Mouse (Mus musculus): Measurements from ENCODE around the gene Aff3.

Gene Aff3

GRCm38 (mm10) chr1:38384010-38384409 lies 280.7 kb downstream of the Aff3 start:
- no peak for DNase-seq

GRCm38 (mm10) chr1:38382683-38383082 lies 282.1 kb downstream of the Aff3 start:
- no peak for DNase-seq

GRCm38 (mm10) chr1:38377930-38378329 lies 286.8 kb downstream of the Aff3 start:
- DNase-seq, result no peak

- DNase-seq, result no peak
Measured at GRCm38 (mm10) chr1:38369166-38369565, 295.6 kb downstream of the Aff3 start.

GRCm38 (mm10) chr1:38368081-38368689 lies 296.6 kb downstream of the Aff3 start:
- DNase-seq, result no peak

- DNase-seq, result no peak
Measured at GRCm38 (mm10) chr1:38367404-38368080, 297.2 kb downstream of the Aff3 start.

- DNase-seq, result no peak
Measured at GRCm38 (mm10) chr1:38363856-38364255, 300.9 kb downstream of the Aff3 start.

- DNase-seq, result no peak
Measured at GRCm38 (mm10) chr1:38362275-38362674, 302.5 kb downstream of the Aff3 start.

GRCm38 (mm10) chr1:38358797-38359349 lies 305.9 kb downstream of the Aff3 start:
- peak; percentile 7 to 29 for DNase-seq

- peak; percentile 38 to 50 for DNase-seq
Measured at GRCm38 (mm10) chr1:38357933-38358796, 306.6 kb downstream of the Aff3 start.

- DNase-seq, result no peak
Measured at GRCm38 (mm10) chr1:38354585-38354984, 310.2 kb downstream of the Aff3 start.

- DNase-seq, result no peak
Measured at GRCm38 (mm10) chr1:38347346-38347745, 317.4 kb downstream of the Aff3 start.

GRCm38 (mm10) chr1:38334206-38334605 lies 330.5 kb downstream of the Aff3 start:
- peak in 1 of 2 experiments; percentile 4 for DNase-seq

GRCm38 (mm10) chr1:38332919-38333318 lies 331.8 kb downstream of the Aff3 start:
- DNase-seq, result no peak

- no peak for DNase-seq
Measured at GRCm38 (mm10) chr1:38324206-38324605, 340.5 kb downstream of the Aff3 start.

- DNase-seq, result no peak
Measured at GRCm38 (mm10) chr1:38321861-38322260, 342.9 kb downstream of the Aff3 start.

GRCm38 (mm10) chr1:38320971-38321305 lies 343.8 kb downstream of the Aff3 start:
- DNase-seq, result no peak

- DNase-seq, result no peak
Measured at GRCm38 (mm10) chr1:38320126-38320970, 344.4 kb downstream of the Aff3 start.

GRCm38 (mm10) chr1:38318614-38319013 lies 346.1 kb downstream of the Aff3 start:
- no peak for DNase-seq

GRCm38 (mm10) chr1:38315992-38316391 lies 348.8 kb downstream of the Aff3 start:
- DNase-seq, result no peak

- no peak for DNase-seq
Measured at GRCm38 (mm10) chr1:38310496-38310895, 354.3 kb downstream of the Aff3 start.

GRCm38 (mm10) chr1:38310076-38310475 lies 354.7 kb downstream of the Aff3 start:
- no peak for DNase-seq

Data from lung, adult 18-20 months (tissue).